Mouse (Mus musculus): Measurements from ENCODE around the gene Psen1. TPM values are rescaled to one million over a fixed set of nuclear protein-coding genes. Genes with fewer than 3 reads are reported as not detected.

Psen1 gene
- polyA plus RNA-seq, 2 experiments, result 6.8 to 21.1 TPM

GRCm38 (mm10) chr12:83685466-83685865 lies 2.5 kb upstream of the Psen1 start:
- Histone ChIP-seq H3K4me1 (replicated peaks; ENCODE audit: control insufficient read depth in 2 of 2, insufficient read depth in 2 of 2, low read length in 1 of 2) (peaks cover 6 to 13% of the 10 kb centered on the region in 2 experiments), H3K27ac (no peak overlapping the region), H3K36me3 (replicated peaks; ENCODE audit: control insufficient read depth, insufficient read depth, low read depth) (peaks cover 23% of the 10 kb centered on the region), H3K9me3 (ENCODE audit: control insufficient read depth, low read length) (no peaks in the 10 kb centered on the region), H3K9ac (replicated peaks) (no peak overlapping the region), H3K4me3 (ENCODE audit: insufficient read depth in 1 of 2, low read depth in 2 of 2, low read length in 2 of 2) (no peak overlapping the region), H3K27me3 (ENCODE audit: control insufficient read depth, insufficient read depth, low read length) (no peaks in the 10 kb centered on the region), H3K4me2 (ENCODE audit: low read depth) (no peak overlapping the region)
- ATAC-seq (ENCODE audit: insufficient read depth), result no peak
- TF ChIP-seq CTCF (IDR thresholded peaks at IDR 0.05; ENCODE audit: low read depth), result no peak
- 73% methylated on average over 1 of the region's 1 CpGs for WGBS (ENCODE audit: insufficient replicate concordance)
- no peak for DNase-seq (ENCODE audit: low read depth in 3 of 3, low spot score in 3 of 3)

GRCm38 (mm10) chr12:83686575-83687350 lies 1.2 kb upstream of the Psen1 start:
- TF ChIP-seq EP300 (IDR thresholded peaks at IDR 0.05; ENCODE audit: low read depth) (no peak), CTCF (IDR thresholded peaks at IDR 0.05; ENCODE audit: low read depth) (no peak)
- peak overlapping the region; percentile 19; the same call in 1 of the 2 replicates for H3K27ac ChIP-seq
- H3K9me3 ChIP-seq (ENCODE audit: control insufficient read depth, low read length), result no peaks in the 10 kb centered on the region
- peaks cover 6 to 13% of the 10 kb centered on the region in 2 experiments for H3K4me1 ChIP-seq (replicated peaks; ENCODE audit: control insufficient read depth in 2 of 2, insufficient read depth in 2 of 2, low read length in 1 of 2)
- 81% methylated on average over 9 of the region's 9 CpGs for WGBS (ENCODE audit: insufficient replicate concordance)
- H3K4me3 ChIP-seq (ENCODE audit: insufficient read depth in 1 of 2, low read depth in 2 of 2, low read length in 2 of 2), result no peak overlapping the region
- no peaks in the 10 kb centered on the region for H3K27me3 ChIP-seq (ENCODE audit: control insufficient read depth, insufficient read depth, low read length)
- no peak for DNase-seq (ENCODE audit: low read depth in 3 of 3, low spot score in 3 of 3)
- peaks cover 14% of the 10 kb centered on the region for H3K36me3 ChIP-seq (replicated peaks; ENCODE audit: control insufficient read depth, insufficient read depth, low read depth)
- H3K9ac ChIP-seq (replicated peaks), result no peak overlapping the region
- ATAC-seq (ENCODE audit: insufficient read depth), result no peak
- H3K4me2 ChIP-seq (ENCODE audit: low read depth), result peak overlapping the region; percentile 96

GRCm38 (mm10) chr12:83688316-83689086 lies 549 bp downstream of the Psen1 start:
- TF ChIP-seq CTCF (IDR thresholded peaks at IDR 0.05; ENCODE audit: low read depth) (no peak), EP300 (IDR thresholded peaks at IDR 0.05; ENCODE audit: low read depth) (no peak)
- ATAC-seq (ENCODE audit: insufficient read depth) (peak; percentile 79), DNase-seq (ENCODE audit: low read depth in 3 of 3, low spot score in 3 of 3) (peak; percentile 41 to 59 (median 45))
- Histone ChIP-seq H3K27ac (peak overlapping the region; percentile 92), H3K27me3 (ENCODE audit: control insufficient read depth, insufficient read depth, low read length) (no peaks in the 10 kb centered on the region), H3K9me3 (ENCODE audit: control insufficient read depth, low read length) (no peaks in the 10 kb centered on the region), H3K4me3 (ENCODE audit: insufficient read depth in 1 of 2, low read depth in 2 of 2, low read length in 2 of 2) (peak overlapping the region; percentile 78 to 83), H3K9ac (replicated peaks) (peak overlapping the region; percentile 89), H3K4me1 (replicated peaks; ENCODE audit: control insufficient read depth in 2 of 2, insufficient read depth in 2 of 2, low read length in 1 of 2) (peaks cover 6 to 13% of the 10 kb centered on the region in 2 experiments), H3K36me3 (replicated peaks; ENCODE audit: control insufficient read depth, insufficient read depth, low read depth) (peaks cover 6% of the 10 kb centered on the region), H3K4me2 (ENCODE audit: low read depth) (peak overlapping the region; percentile 96)
- WGBS (ENCODE audit: insufficient replicate concordance), result under 1% methylated on average over 49 of the region's 49 CpGs

- Histone ChIP-seq H3K4me2 (ENCODE audit: low read depth) (peak overlapping the region; percentile 96), H3K27me3 (ENCODE audit: control insufficient read depth, insufficient read depth, low read length) (no peaks in the 10 kb centered on the region), H3K27ac (peak overlapping the region; percentile 92), H3K4me1 (replicated peaks; ENCODE audit: control insufficient read depth in 2 of 2, insufficient read depth in 2 of 2, low read length in 1 of 2) (peaks cover 6 to 13% of the 10 kb centered on the region in 2 experiments), H3K9ac (replicated peaks) (peak overlapping the region; percentile 89), H3K4me3 (ENCODE audit: insufficient read depth in 1 of 2, low read depth in 2 of 2, low read length in 2 of 2) (peak overlapping the region; percentile 78 to 83), H3K9me3 (ENCODE audit: control insufficient read depth, low read length) (no peaks in the 10 kb centered on the region), H3K36me3 (replicated peaks; ENCODE audit: control insufficient read depth, insufficient read depth, low read depth) (peaks cover 3% of the 10 kb centered on the region; the same call in 1 of the 2 replicates)
- DNase-seq (ENCODE audit: low read depth in 3 of 3, low spot score in 3 of 3) (no peak), ATAC-seq (ENCODE audit: insufficient read depth) (no peak)
- WGBS (ENCODE audit: insufficient replicate concordance), result 4% methylated on average over 6 of the region's 6 CpGs
- TF ChIP-seq EP300 (IDR thresholded peaks at IDR 0.05; ENCODE audit: low read depth) (no peak), CTCF (IDR thresholded peaks at IDR 0.05; ENCODE audit: low read depth) (no peak)
Measured at GRCm38 (mm10) chr12:83689087-83689432, 1.1 kb downstream of the Psen1 start.

- Histone ChIP-seq H3K9ac (replicated peaks) (no peak overlapping the region), H3K4me1 (replicated peaks; ENCODE audit: control insufficient read depth in 2 of 2, insufficient read depth in 2 of 2, low read length in 1 of 2) (peaks cover 7 to 11% of the 10 kb centered on the region in 2 experiments; a peak in 2 of 4 replicates), H3K9me3 (ENCODE audit: control insufficient read depth, low read length) (no peaks in the 10 kb centered on the region), H3K36me3 (replicated peaks; ENCODE audit: control insufficient read depth, insufficient read depth, low read depth) (no peaks in the 10 kb centered on the region), H3K4me2 (ENCODE audit: low read depth) (no peak overlapping the region), H3K27ac (no peak overlapping the region), H3K27me3 (ENCODE audit: control insufficient read depth, insufficient read depth, low read length) (no peaks in the 10 kb centered on the region), H3K4me3 (ENCODE audit: insufficient read depth in 1 of 2, low read depth in 2 of 2, low read length in 2 of 2) (no peak overlapping the region)
- ATAC-seq (ENCODE audit: insufficient read depth), result no peak
- WGBS (ENCODE audit: insufficient replicate concordance), result 84% methylated on average over 5 of the region's 5 CpGs
- no peak for TF ChIP-seq CTCF (IDR thresholded peaks at IDR 0.05; ENCODE audit: low read depth)
- TF ChIP-seq EP300 (IDR thresholded peaks at IDR 0.05; ENCODE audit: low read depth), result no peak
- DNase-seq (ENCODE audit: low read depth in 3 of 3, low spot score in 3 of 3), result no peak
Measured at GRCm38 (mm10) chr12:83694011-83694410, 6.1 kb downstream of the Psen1 start.

All from liver, embryonic 14.5 days (tissue).